Mouse (Mus musculus) MEL (cell line): ENCODE results near the gene Slc25a45. TPM values are rescaled to one million over a fixed set of nuclear protein-coding genes. Genes with fewer than 3 reads are reported as not detected.

ENCODE experiments used
- DNase-seq: peaks from one replicate; pipeline ENCODE4 v3.0.0; 2011; ENCODE audit warnings: low read depth, low spot score
- H3K27ac ChIP-seq: 2 replicates; pipeline ENCODE4 v1.5.1; 2012; ENCODE audit warnings: low read depth, mild to moderate bottlenecking, control low read depth, low read length, moderate library complexity; ENCODE audit not compliant: control insufficient read depth
- H3K27me3 ChIP-seq, 2 experiments: fragments of 150-350 bp in 1 of 2; sonication (generic) in 1 of 2; 2 replicates each; pipeline ENCODE4 v1.6.1; 2012; ENCODE audit warnings: low read length in 2 of 2, mild to moderate bottlenecking in 2 of 2, improper control_type of control experiment in 1 of 2, moderate library complexity in 1 of 2; ENCODE audit not compliant: insufficient read depth in 2 of 2, control insufficient read depth in 1 of 2
- H3K36me3 ChIP-seq, 2 experiments: 2 replicates each; pipeline ENCODE4 v1.6.1; 2012 to 2014; ENCODE audit warnings: low read length in 2 of 2, improper control_type of control experiment in 1 of 2, inconsistent platforms in 1 of 2, mild to moderate bottlenecking in 1 of 2; ENCODE audit not compliant: insufficient read depth in 2 of 2, control insufficient read depth in 1 of 2
- H3K4me1 ChIP-seq, 2 experiments: fragments of 150-350 bp in 1 of 2; sonication (generic) in 1 of 2; 2 replicates each; pipeline ENCODE4 v1.6.1; 2012; ENCODE audit warnings: low read length in 2 of 2, improper control_type of control experiment in 1 of 2, mild to moderate bottlenecking in 1 of 2; ENCODE audit not compliant: insufficient read depth in 2 of 2, control insufficient read depth in 1 of 2
- H3K4me3 ChIP-seq, 2 experiments: fragments of 150-350 bp in 1 of 2; sonication (generic) in 1 of 2; 2 replicates each; pipeline ENCODE4 v1.5.1; 2012; ENCODE audit warnings: low read depth in 2 of 2, low read length in 2 of 2, mild to moderate bottlenecking in 2 of 2, moderate library complexity in 2 of 2, control low read depth in 1 of 2, improper control_type of control experiment in 1 of 2; ENCODE audit not compliant: control insufficient read depth in 1 of 2, insufficient read depth in 1 of 2
- H3K79me2 ChIP-seq: 2 replicates; pipeline ENCODE4 v1.6.1; 2012; ENCODE audit warnings: mild to moderate bottlenecking, low read length, moderate library complexity; ENCODE audit not compliant: control insufficient read depth, poor library complexity, insufficient read depth
- H3K9ac ChIP-seq: 2 replicates; pipeline ENCODE4 v1.6.1; 2012; ENCODE audit warnings: low read depth, mild to moderate bottlenecking, control low read depth, low read length, moderate library complexity; ENCODE audit not compliant: control insufficient read depth, poor library complexity, severe bottlenecking
- H3K9me3 ChIP-seq: fragments of 150-350 bp; sonication (generic); replicated peaks from 2 replicates; pipeline ENCODE4 v1.6.1; 2012; ENCODE audit warnings: mild to moderate bottlenecking, low read length, improper control_type of control experiment, moderate library complexity; ENCODE audit not compliant: insufficient read depth
- BHLHE40 ChIP-seq: IDR thresholded peaks from 2 replicates; pipeline ENCODE4 v1.6.1; 2012; ENCODE audit warnings: low read depth, mild to moderate bottlenecking, inconsistent platforms, low read length, improper control_type of control experiment, borderline replicate concordance
- CTCF ChIP-seq, 3 experiments: IDR thresholded peaks in 2 of 3; conservative IDR thresholded peaks in 1 of 3; 2 replicates each; pipeline ENCODE4 v1.5.1; 2011 to 2012; ENCODE audit warnings: low read length in 3 of 3, low read depth in 2 of 3, mild to moderate bottlenecking in 2 of 3, improper control_type of control experiment in 1 of 3, inconsistent platforms in 1 of 3, mixed read lengths in 1 of 3, moderate library complexity in 1 of 3; ENCODE audit not compliant: control insufficient read depth in 1 of 3, insufficient read depth in 1 of 3, poor library complexity in 1 of 3, severe bottlenecking in 1 of 3
- ELF1 ChIP-seq: IDR thresholded peaks from 2 replicates; pipeline ENCODE4 v1.6.1; 2014; ENCODE audit warnings: low read depth, mild to moderate bottlenecking, inconsistent platforms, low read length, improper control_type of control experiment, moderate library complexity
- GABPA ChIP-seq: IDR thresholded peaks from 2 replicates; pipeline ENCODE4 v1.6.1; 2012; ENCODE audit warnings: low read depth, mild to moderate bottlenecking, inconsistent platforms, low read length, improper control_type of control experiment, moderate library complexity
- GATA1 ChIP-seq: IDR thresholded peaks from 2 replicates; pipeline ENCODE4 v1.6.1; 2011; ENCODE audit warnings: low read depth, low read length, improper control_type of control experiment
- HCFC1 ChIP-seq: IDR thresholded peaks from 2 replicates; pipeline ENCODE4 v1.6.1; 2012; ENCODE audit warnings: low read depth, mild to moderate bottlenecking, inconsistent platforms, low read length, improper control_type of control experiment, moderate library complexity
- JUND ChIP-seq: IDR thresholded peaks from 2 replicates; pipeline ENCODE4 v1.6.1; 2011; ENCODE audit warnings: low read depth, mild to moderate bottlenecking, improper control_type of control experiment, low read length
- KAT2A ChIP-seq: conservative IDR thresholded peaks from 2 replicates; pipeline ENCODE4 v1.6.1; 2012; ENCODE audit warnings: low read depth, low read length, improper control_type of control experiment, inconsistent platforms
- MAFK ChIP-seq: IDR thresholded peaks from 2 replicates; pipeline ENCODE4 v1.6.1; 2011; ENCODE audit warnings: low read depth, mild to moderate bottlenecking, low read length, improper control_type of control experiment, borderline replicate concordance
- MAX ChIP-seq: IDR thresholded peaks from 2 replicates; pipeline ENCODE4 v1.6.1; 2011; ENCODE audit warnings: low read length, improper control_type of control experiment
- MAZ ChIP-seq: IDR thresholded peaks from 2 replicates; pipeline ENCODE4 v1.6.1; 2012; ENCODE audit warnings: low read depth, mild to moderate bottlenecking, inconsistent platforms, low read length, improper control_type of control experiment
- MEF2A ChIP-seq: IDR thresholded peaks from 2 replicates; pipeline ENCODE4 v1.6.1; 2014; ENCODE audit warnings: low read depth, mild to moderate bottlenecking, inconsistent platforms, low read length, improper control_type of control experiment; ENCODE audit not compliant: poor library complexity, insufficient replicate concordance, severe bottlenecking; ENCODE audit errors: extremely low read depth
- MXI1 ChIP-seq: IDR thresholded peaks from 2 replicates; pipeline ENCODE4 v1.6.1; 2011; ENCODE audit warnings: mild to moderate bottlenecking, low read depth, low read length, improper control_type of control experiment
- MYB ChIP-seq: IDR thresholded peaks from 2 replicates; pipeline ENCODE4 v1.6.1; 2011; ENCODE audit warnings: mild to moderate bottlenecking, low read depth, low read length, improper control_type of control experiment
- MYC ChIP-seq: IDR thresholded peaks from 2 replicates; pipeline ENCODE4 v1.6.1; 2011; ENCODE audit warnings: low read depth, mild to moderate bottlenecking, low read length, improper control_type of control experiment, moderate library complexity
- NELFE ChIP-seq: IDR thresholded peaks from 2 replicates; pipeline ENCODE4 v1.6.1; 2011; ENCODE audit warnings: low read depth, low read length, improper control_type of control experiment
- NRF1 ChIP-seq: IDR thresholded peaks from 2 replicates; pipeline ENCODE4 v1.6.1; 2014; ENCODE audit warnings: low read depth, mild to moderate bottlenecking, inconsistent platforms, low read length, improper control_type of control experiment, moderate library complexity; ENCODE audit not compliant: poor library complexity, insufficient read depth, severe bottlenecking
- POLR2A ChIP-seq, 2 experiments: IDR thresholded peaks; 2 replicates each; pipeline ENCODE4 v1.6.1; 2011 to 2012; ENCODE audit warnings: low read length in 2 of 2, mild to moderate bottlenecking in 2 of 2, control low read depth in 1 of 2, improper control_type of control experiment in 1 of 2, low read depth in 1 of 2, moderate library complexity in 1 of 2; ENCODE audit not compliant: control insufficient read depth in 1 of 2, insufficient read depth in 1 of 2, poor library complexity in 1 of 2
- RAD21 ChIP-seq: IDR thresholded peaks from 2 replicates; pipeline ENCODE4 v1.6.1; 2011; ENCODE audit warnings: mild to moderate bottlenecking, low read depth, low read length, improper control_type of control experiment
- RCOR1 ChIP-seq: IDR thresholded peaks from 2 replicates; pipeline ENCODE4 v1.6.1; 2012; ENCODE audit warnings: low read depth, mild to moderate bottlenecking, inconsistent platforms, low read length, improper control_type of control experiment
- SIN3A ChIP-seq: IDR thresholded peaks from 2 replicates; pipeline ENCODE4 v1.6.1; 2012; ENCODE audit warnings: low read length, improper control_type of control experiment, inconsistent platforms
- SMC3 ChIP-seq: IDR thresholded peaks from 2 replicates; pipeline ENCODE4 v1.6.1; 2011; ENCODE audit warnings: low read depth, low read length, improper control_type of control experiment
- TAL1 ChIP-seq: IDR thresholded peaks from 2 replicates; pipeline ENCODE4 v1.6.1; 2012; ENCODE audit warnings: mild to moderate bottlenecking, inconsistent platforms, low read length, moderate library complexity, mixed read lengths
- TBP ChIP-seq: IDR thresholded peaks from 2 replicates; pipeline ENCODE4 v1.8.0; 2011; ENCODE audit warnings: low read depth, low read length, improper control_type of control experiment
- UBTF ChIP-seq: IDR thresholded peaks from 2 replicates; pipeline ENCODE4 v1.6.1; 2012; ENCODE audit warnings: low read depth, mild to moderate bottlenecking, inconsistent platforms, low read length, improper control_type of control experiment, moderate library complexity, borderline replicate concordance; ENCODE audit not compliant: insufficient read depth
- USF1 ChIP-seq: IDR thresholded peaks from 2 replicates; pipeline ENCODE4 v1.6.1; 2014; ENCODE audit warnings: low read depth, mild to moderate bottlenecking, inconsistent platforms, low read length, improper control_type of control experiment, moderate library complexity
- USF2 ChIP-seq, 2 experiments: IDR thresholded peaks; 2 replicates each; pipeline ENCODE4 v1.6.1; 2011 to 2012; ENCODE audit warnings: improper control_type of control experiment in 2 of 2, low read length in 2 of 2, borderline replicate concordance in 1 of 2, inconsistent platforms in 1 of 2, low read depth in 1 of 2, mild to moderate bottlenecking in 1 of 2; ENCODE audit not compliant: insufficient read depth in 1 of 2
- ZC3H11A ChIP-seq: IDR thresholded peaks from 2 replicates; pipeline ENCODE4 v1.6.1; 2012; ENCODE audit warnings: low read depth, mild to moderate bottlenecking, inconsistent platforms, low read length, improper control_type of control experiment
- polyA plus RNA-seq, 2 experiments: library from polyadenylated mRNA; stranded (reverse) in 1 of 2; unstranded in 1 of 2; fragments of >175 nt in 1 of 2; fragments of >200 nt in 1 of 2; gene quantifications; 2 replicates each; pipeline versions ENCODE4 v1.2.1 to v1.2.4; 2012; ENCODE audit warnings: low replicate concordance in 2 of 2, low read depth in 1 of 2; ENCODE audit not compliant: insufficient read length in 2 of 2, insufficient read depth in 1 of 2, missing spikeins in 1 of 2
- total RNA-seq: library from RNA; depleted of rRNA; stranded (reverse); fragments of 300-350 nt; gene quantifications from 2 replicates; pipeline ENCODE4 v1.2.3, GENCODE M21; 2012

The Slc25a45 gene
- total and polyA plus RNA-seq, 3 experiments, result 23.5 to 30.7 TPM; not detected in 1

DNA sequence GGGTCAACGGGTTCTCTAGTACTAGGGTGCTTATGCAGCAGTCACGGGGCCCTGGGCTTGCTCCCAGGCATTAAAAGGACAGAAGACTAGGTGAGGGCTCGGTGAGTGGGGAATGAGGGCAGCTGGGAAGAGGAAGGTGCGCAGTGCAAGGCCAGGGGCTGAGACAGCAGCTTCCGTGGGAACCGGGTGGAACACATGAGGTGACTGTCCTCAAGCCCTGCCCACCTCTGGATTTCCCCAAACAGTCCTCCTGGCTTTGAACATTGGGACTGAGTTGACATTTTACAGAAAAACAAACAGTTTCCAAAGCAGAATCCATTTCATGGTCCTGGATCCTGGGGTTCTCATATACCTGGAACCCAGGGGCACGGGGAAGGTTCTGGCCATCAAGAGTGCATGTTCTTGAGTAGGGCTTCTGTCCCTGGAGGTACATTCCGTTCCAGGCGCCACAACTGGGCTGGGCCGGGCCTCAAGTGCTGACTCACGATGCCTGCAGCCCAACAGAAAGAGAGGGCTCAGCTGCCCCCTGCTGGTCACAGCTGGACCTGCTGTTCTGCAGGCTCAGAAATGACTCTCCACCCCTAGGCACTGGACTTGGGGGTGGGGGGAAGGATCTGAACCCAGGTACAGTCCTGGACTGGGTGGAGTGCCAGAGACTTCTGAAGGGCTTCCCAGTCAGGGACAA, 27.6 kb upstream of the Slc25a45 start (continued):
- TF ChIP-seq USF2 (IDR thresholded peaks at IDR 0.05; ENCODE audit: borderline replicate concordance in 1 of 2, insufficient read depth in 1 of 2, low read depth in 1 of 2, low read length in 2 of 2), result no peak
- peak; percentile 26; the same call in 1 of the 2 replicates for TF ChIP-seq MAX
- TF ChIP-seq USF1, result 0 out of 2 replicates have a peak, but pooled peaks have one; percentile 24
- TF ChIP-seq UBTF, result 0 out of 2 replicates have a peak, but pooled peaks have one; percentile 30
- TF ChIP-seq TBP, result no peak
- peak; percentile 97 for TF ChIP-seq SMC3
- peak; percentile 83 for TF ChIP-seq SIN3A
- TF ChIP-seq NRF1, result 0 out of 2 replicates have a peak, but pooled peaks have one; percentile 33
- no peak; the same call in 1 of the 2 replicates for TF ChIP-seq RCOR1
- TF ChIP-seq GATA1, result no peak
- no peak for TF ChIP-seq HCFC1
- no peak for TF ChIP-seq BHLHE40
- peak; percentile 91 for TF ChIP-seq GABPA
- peak; percentile 60; the same call in 1 of the 2 replicates for TF ChIP-seq MYC
- TF ChIP-seq MAFK, result peak; percentile 88
- peak; percentile 54; the same call in 1 of the 2 replicates for TF ChIP-seq MAZ
- peak; percentile 79 to 98 (median 96) for TF ChIP-seq CTCF (IDR thresholded peaks at IDR 0.05 in 2 of 3, conservative IDR thresholded peaks at IDR 0.05 in 1 of 3; ENCODE audit: control insufficient read depth in 1 of 3, insufficient read depth in 1 of 3, low read depth in 2 of 3, low read length in 3 of 3, poor library complexity in 1 of 3, severe bottlenecking in 1 of 3)

DNA sequence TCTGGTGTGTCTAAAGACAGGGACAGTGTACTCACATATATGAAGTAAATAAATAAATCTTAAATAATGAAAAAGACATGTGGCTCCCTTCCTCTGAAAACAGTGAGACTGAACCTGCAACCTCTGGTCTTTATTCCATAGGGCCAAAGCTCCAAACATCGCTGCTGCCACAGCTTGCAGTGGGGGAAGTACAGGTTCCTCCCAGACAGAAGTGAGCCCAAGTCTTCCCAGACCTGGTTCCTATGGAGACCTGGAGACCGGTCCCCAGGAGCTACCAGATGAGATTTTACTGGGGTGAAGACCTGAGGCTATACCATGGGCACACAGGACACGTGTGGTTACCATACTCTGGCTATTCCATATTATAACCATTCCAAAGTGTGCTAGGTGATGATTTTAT, 26.7 kb upstream of the Slc25a45 start:
- peaks cover under 1 to 27% of the 10 kb centered on the region in 2 experiments; a peak in 3 of 4 replicates for H3K36me3 ChIP-seq
- peaks cover 12 to 41% of the 10 kb centered on the region in 2 experiments for H3K4me1 ChIP-seq
- TF ChIP-seq RCOR1 (no peak), ELF1 (no peak), MEF2A (no peak), MXI1 (no peak), RAD21 (no peak), GATA1 (no peak), USF1 (no peak), TAL1 (no peak), POLR2A (IDR thresholded peaks at IDR 0.05; ENCODE audit: control insufficient read depth in 1 of 2, insufficient read depth in 1 of 2, low read depth in 1 of 2, low read length in 2 of 2, poor library complexity in 1 of 2) (no peak), KAT2A (no peak), MYC (no peak), NELFE (no peak), MYB (no peak), ZC3H11A (no peak), JUND (no peak), GABPA (no peak), TBP (no peak), UBTF (no peak)
- DNase-seq, result no peak
- no peak overlapping the region for H3K9ac ChIP-seq
- peaks cover 2% of the 10 kb centered on the region; the same call in 1 of the 2 replicates for H3K79me2 ChIP-seq
- H3K9me3 ChIP-seq, result no peaks in the 10 kb centered on the region
- no peak overlapping the region for H3K27ac ChIP-seq
- no peaks in the 10 kb centered on the region for H3K27me3 ChIP-seq
- no peak overlapping the region for H3K4me3 ChIP-seq
